Mouse (Mus musculus) heart, embryonic 16.5 days (tissue): ENCODE measurements around the gene Mfap1a. TPM values are rescaled to one million over a fixed set of nuclear protein-coding genes. Genes with fewer than 3 reads are reported as not detected.
"Not testable (repeated sequence)": the region's sequence is repeated elsewhere in the genome, so short reads cannot be mapped to it uniquely, and the experiment has no call there.

Experiments used
- ATAC-seq: fragments of 200-750 bp; cut with Nextera tagmentation; replicated peaks from 2 replicates; pipeline ENCODE4 v1.8.0; 2017; ENCODE audit warnings: moderate number of reproducible peaks; ENCODE audit not compliant: insufficient read depth, low FRiP score; ENCODE audit errors: extremely low read depth
- H3K27ac ChIP-seq: fragments of 300-500 bp; sonication (generic); 2 replicates; pipeline ENCODE4 v1.5.1; 2014; ENCODE audit warnings: mild to moderate bottlenecking, low read length, control low read depth, moderate library complexity
- H3K27me3 ChIP-seq: fragments of 300-500 bp; sonication (generic); 2 replicates; pipeline ENCODE4 v1.6.1; 2014; ENCODE audit warnings: low read length, mixed read lengths; ENCODE audit not compliant: control insufficient read depth, insufficient read depth
- H3K36me3 ChIP-seq: fragments of 300-500 bp; sonication (generic); 2 replicates; pipeline ENCODE4 v1.6.1; 2014; ENCODE audit not compliant: control insufficient read depth, insufficient read depth
- H3K4me1 ChIP-seq: fragments of 300-500 bp; sonication (generic); 2 replicates; pipeline ENCODE4 v1.6.1; 2014; ENCODE audit warnings: low read length, mixed read lengths; ENCODE audit not compliant: control insufficient read depth, insufficient read depth
- H3K4me2 ChIP-seq: fragments of 300-500 bp; sonication (generic); 2 replicates; pipeline ENCODE4 v1.6.1; 2014; ENCODE audit warnings: low read depth, mild to moderate bottlenecking, control low read depth, low read length
- H3K4me3 ChIP-seq: fragments of 300-500 bp; sonication (generic); 2 replicates; pipeline ENCODE4 v1.5.1; 2014; ENCODE audit warnings: mild to moderate bottlenecking, control low read depth, low read length
- H3K9ac ChIP-seq: fragments of 300-500 bp; sonication (generic); 2 replicates; pipeline ENCODE4 v1.6.1; 2014; ENCODE audit warnings: low read length, control low read depth
- H3K9me3 ChIP-seq: fragments of 300-500 bp; sonication (generic); replicated peaks from 2 replicates; pipeline ENCODE4 v1.6.1; 2016; ENCODE audit warnings: low read length; ENCODE audit not compliant: control insufficient read depth
- WGBS: fragments of 180-500 bp; shearing (Covaris S2); extraction: QIAGEN DNeasy Blood & Tissue Kit; methylation state at CpG from one replicate; pipeline ENCODE4 v1.1.7; 2014; 5-methylcytosine and 5-hydroxymethylcytosine counted together
- polyA plus RNA-seq: library from polyadenylated mRNA; unstranded; fragments of >200 nt; fragmentation: Nextera tagmentation; extraction: Ambion mirVana; gene quantifications from 2 replicates; pipeline ENCODE4 v1.2.1, GENCODE M21; 2015

Gene Mfap1a
- polyA plus RNA-seq, 1 experiment from 2014 or later: 25.3 TPM

DNA sequence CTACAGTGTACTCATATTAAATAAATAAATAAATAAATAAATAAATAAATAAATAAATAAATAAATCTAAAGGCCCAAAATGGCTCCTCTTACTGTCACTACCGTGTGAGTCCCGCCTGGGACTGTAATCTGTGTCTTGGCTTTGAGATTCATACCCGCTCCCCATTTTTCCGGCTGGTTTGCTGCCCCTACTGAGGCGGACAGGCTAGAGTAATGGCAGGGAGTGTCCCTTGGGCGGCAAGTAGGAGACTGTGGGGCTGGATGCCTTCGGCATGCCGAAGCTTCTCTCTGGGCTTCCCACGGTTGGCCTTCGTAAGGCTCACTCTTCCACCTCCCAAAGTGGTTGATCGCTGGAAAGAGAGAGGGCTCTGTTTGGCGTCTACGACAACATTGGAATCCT, 25.5 kb downstream of the Mfap1a start:
- WGBS: 84% methylated on average over 13 of the region's 13 CpGs
- not testable (repeated sequence) for H3K9ac ChIP-seq, ATAC-seq, H3K27ac ChIP-seq, H3K4me3 ChIP-seq, H3K9me3 ChIP-seq, H3K36me3 ChIP-seq, H3K4me2 ChIP-seq, H3K4me1 ChIP-seq, H3K27me3 ChIP-seq

DNA sequence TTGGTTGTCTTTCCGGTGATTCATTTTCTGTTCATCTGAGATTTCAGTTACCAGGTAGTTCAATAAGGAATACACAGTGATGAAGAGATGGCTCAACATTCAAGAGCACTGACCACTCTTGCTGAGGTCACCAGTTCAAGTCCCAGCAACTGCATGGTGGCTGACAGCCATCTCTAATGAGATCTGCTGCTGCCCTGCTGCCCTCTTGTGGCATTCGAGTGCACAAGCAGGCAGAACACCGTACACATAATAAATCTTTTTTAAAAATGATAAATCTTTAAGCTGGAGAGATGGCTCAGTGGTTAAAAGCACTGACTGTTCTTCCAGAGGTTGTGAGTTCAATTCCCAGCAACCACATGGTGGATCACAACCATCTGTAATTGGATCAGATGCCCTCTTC, 26.0 kb downstream of the Mfap1a start:
- H3K4me2 ChIP-seq: no peak overlapping the region
- H3K36me3 ChIP-seq: no peaks in the 10 kb centered on the region
- H3K4me3 ChIP-seq: no peak overlapping the region
- no peak overlapping the region for H3K27ac ChIP-seq
- WGBS: 51% methylated on average over 3 of the region's 3 CpGs
- no peaks in the 10 kb centered on the region for H3K9me3 ChIP-seq
- H3K9ac ChIP-seq: no peak overlapping the region
- H3K4me1 ChIP-seq: no peaks in the 10 kb centered on the region
- ATAC-seq: no peak
- no peaks in the 10 kb centered on the region for H3K27me3 ChIP-seq

DNA sequence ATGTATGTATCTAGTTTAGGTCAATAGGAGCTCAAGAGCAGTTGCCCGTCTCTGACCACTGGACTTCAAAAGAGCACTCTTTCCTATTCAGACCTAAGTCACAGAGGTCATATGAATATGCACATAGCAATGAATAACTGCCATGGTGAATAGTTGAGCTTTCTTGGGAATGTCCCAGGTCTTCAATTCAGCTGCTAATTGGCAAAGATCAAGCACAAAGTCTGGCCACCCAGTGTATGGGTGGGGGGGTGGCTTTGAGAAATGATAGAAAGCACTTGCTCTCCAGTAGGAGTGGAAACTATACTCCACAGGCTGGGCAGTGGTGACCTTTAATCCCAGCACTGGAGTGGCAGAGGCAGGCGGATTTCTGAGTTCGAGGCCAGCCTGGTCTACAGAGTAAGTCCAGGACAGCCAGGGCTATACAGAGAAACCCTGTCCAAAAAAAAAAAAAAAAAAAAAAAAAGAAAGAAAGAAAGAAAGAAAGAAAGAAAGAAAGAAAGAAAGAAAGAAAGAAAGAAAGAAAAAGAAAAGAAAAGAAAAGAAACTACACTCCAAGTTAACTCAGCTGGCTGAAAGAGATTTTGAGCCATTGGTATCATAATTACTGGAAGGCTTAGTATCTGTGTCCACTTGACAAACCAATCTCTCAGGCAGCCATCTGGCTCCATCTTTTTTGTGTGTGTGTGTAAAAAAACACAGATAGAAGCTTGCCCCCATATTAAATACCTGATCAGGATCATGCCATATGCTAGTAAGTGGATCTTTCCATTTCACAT, 28.8 kb downstream of the Mfap1a start:
- Histone ChIP-seq H3K36me3 (no peaks in the 10 kb centered on the region), H3K27me3 (no peaks in the 10 kb centered on the region), H3K27ac (no peak overlapping the region), H3K9ac (no peak overlapping the region), H3K4me1 (0 out of 2 replicates have a peak, but pooled peaks cover 2% of the 10 kb centered on the region), H3K4me2 (no peak overlapping the region), H3K9me3 (no peaks in the 10 kb centered on the region), H3K4me3 (no peak overlapping the region)
- ATAC-seq: no peak
- WGBS: 82% methylated on average over 3 of the region's 3 CpGs

DNA sequence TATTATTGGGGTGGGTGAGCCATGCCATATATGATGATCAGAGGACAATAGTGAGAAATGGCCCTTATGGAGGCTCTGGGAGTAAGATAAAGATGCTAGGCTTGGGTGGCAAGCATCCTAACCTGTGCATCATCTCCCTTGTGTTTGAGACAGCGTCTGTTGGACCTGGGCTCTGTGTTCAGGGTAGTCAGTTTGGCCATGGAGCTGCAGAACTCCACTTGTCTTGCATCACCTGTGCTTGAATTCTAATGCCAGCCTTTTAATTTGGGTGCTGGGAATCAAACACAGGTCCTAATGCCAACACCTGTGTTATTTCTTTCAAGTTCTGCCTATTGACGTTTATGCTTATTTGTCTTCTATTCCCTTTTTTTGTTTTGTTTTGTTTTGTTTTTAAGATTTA, 31.2 kb downstream of the Mfap1a start:
- not testable (repeated sequence) for ATAC-seq, H3K4me3 ChIP-seq, H3K27ac ChIP-seq, H3K4me2 ChIP-seq, H3K9me3 ChIP-seq, H3K4me1 ChIP-seq, H3K9ac ChIP-seq, H3K36me3 ChIP-seq, H3K27me3 ChIP-seq
- WGBS: 93% methylated on average over 2 of the region's 2 CpGs

DNA sequence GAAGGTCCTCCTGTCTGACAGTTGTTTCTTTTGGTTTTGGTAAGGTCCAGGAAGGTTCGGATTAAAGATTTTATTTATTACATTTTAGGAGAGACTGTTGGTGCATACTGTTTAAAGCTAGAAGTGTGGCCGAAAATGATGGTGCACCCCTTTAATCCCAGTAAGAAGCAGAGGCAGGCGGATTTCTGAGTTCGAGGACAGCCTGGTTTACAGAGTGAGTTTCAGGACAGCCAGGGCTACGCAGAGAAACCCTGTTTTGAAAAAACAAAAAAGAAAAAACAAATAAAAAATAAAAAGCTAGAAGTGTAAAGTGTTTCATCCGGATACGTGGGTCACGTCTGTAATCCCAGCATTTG, 32.3 kb downstream of the Mfap1a start:
- WGBS: 25% methylated on average over 8 of the region's 8 CpGs
- H3K27me3 ChIP-seq: no peaks in the 10 kb centered on the region
- H3K4me1 ChIP-seq: 0 out of 2 replicates have a peak, but pooled peaks cover 2% of the 10 kb centered on the region
- H3K27ac ChIP-seq: peak overlapping the region; percentile 61
- no peak for ATAC-seq
- no peaks in the 10 kb centered on the region for H3K36me3 ChIP-seq
- peak overlapping the region; percentile 75 for H3K4me2 ChIP-seq
- no peaks in the 10 kb centered on the region for H3K9me3 ChIP-seq
- peak overlapping the region; percentile 78 for H3K4me3 ChIP-seq
- H3K9ac ChIP-seq: peak overlapping the region; percentile 83

DNA sequence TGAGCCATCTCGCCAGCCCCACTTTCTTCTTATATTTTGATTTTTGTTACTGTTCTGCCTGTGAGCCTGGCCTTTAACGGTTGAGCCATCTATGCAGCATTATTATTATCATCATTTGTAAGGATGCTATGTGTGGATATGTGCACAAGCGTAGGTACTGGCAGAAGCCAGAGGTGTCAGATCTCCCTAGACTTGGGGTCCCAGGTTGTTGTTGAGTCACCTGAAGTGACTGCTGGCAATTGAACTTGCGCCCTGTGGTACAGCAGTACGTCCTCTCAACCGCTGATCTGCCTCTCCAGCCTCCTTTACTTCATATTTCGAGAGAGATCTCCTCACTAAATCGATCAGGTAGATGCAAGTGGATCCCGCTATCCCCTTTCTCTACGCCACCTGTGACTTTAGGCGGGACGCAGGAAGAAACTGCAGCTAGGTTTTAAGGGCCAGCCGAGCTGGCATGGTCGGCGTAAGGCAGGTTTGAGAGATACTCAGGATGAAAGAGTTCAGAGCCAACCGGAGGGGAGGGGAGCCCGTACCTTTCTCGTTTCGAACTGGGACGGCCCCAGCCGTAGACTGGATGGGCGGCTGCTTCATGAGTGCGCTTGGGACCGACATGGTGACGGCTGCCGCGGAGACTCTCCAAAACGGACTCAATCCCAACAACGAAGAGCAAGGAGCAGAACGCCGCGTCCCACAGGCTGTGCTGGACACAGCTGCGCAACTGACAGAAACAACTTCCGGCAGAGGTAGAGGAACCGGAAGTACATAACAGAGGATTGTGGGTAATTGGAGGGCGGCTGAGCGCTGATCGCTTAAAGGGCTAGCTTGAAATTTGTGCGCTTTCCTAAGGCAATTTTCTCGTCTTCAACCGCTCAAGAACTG, 32.9 kb downstream of the Mfap1a start, which contains the start of gene Mfap1b:
Mfap1b (minus strand) TSS at position 767 of the 879 bp plus-strand sequence.
- peak within 1 kb of the TSS; percentile 61 for H3K27ac ChIP-seq
- H3K36me3 ChIP-seq: not testable (repeated sequence)

DNA sequence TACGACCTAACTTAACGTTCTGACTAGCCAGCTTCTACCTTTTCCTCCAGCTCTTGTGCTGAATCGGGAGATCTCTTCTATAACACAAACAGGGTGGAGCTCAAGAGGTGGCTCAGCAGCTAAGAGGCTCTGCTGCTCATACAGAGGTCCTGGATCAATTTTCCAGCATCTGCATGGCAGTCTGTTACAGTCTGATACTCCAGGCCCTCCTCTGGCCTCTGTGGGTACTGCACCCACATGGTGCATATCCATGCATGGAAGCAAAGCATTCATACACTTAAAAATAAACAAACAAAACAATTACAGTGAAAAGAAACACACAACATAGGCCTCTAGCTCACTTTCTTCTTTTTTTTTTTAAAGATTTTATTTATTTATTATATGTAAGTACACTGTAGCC, 33.7 kb downstream of the Mfap1a start:
- not testable (repeated sequence) for H3K27me3 ChIP-seq, H3K4me1 ChIP-seq, H3K4me3 ChIP-seq, H3K36me3 ChIP-seq, H3K4me2 ChIP-seq, H3K9ac ChIP-seq, H3K27ac ChIP-seq, H3K9me3 ChIP-seq, ATAC-seq
- 93% methylated on average over 3 of the region's 3 CpGs for WGBS

More for the DNA sequence above, 32.9 kb downstream of the Mfap1a start, which contains the start of gene Mfap1b:
- Histone ChIP-seq H3K9ac (peak within 1 kb of the TSS; percentile 83), H3K4me2 (peak within 1 kb of the TSS; percentile 75), H3K4me3 (peak within 1 kb of the TSS; percentile 78)
- peak; percentile 92 for ATAC-seq
- 4% methylated on average over 38 of the region's 41 CpGs for WGBS
- not testable (repeated sequence) for H3K9me3 ChIP-seq, H3K4me1 ChIP-seq, H3K27me3 ChIP-seq

DNA sequence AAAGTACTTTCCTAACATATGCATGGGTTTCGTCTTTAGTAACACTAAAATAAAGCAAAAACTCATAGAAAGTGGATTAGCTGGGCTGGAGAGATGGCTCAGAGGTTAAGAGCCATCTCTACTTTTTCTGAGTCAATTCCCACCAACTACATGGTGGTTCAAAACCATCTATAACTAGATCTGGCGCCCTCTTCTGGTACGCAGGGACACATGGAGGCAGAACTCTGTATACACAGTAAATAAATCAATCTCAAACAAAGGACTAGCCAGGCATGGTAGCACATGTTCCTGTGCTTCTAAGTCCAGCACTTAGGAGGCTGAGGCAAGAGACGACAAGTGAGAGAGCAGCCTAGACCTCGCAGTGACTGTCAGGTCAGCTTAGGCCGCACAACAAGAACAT, 37.5 kb downstream of the Mfap1a start:
- H3K9me3 ChIP-seq, H3K27ac ChIP-seq, H3K36me3 ChIP-seq, H3K4me3 ChIP-seq, ATAC-seq, H3K27me3 ChIP-seq, H3K9ac ChIP-seq, H3K4me1 ChIP-seq, H3K4me2 ChIP-seq: not testable (repeated sequence)
- 100% methylated on average over 1 of the region's 6 CpGs for WGBS

DNA sequence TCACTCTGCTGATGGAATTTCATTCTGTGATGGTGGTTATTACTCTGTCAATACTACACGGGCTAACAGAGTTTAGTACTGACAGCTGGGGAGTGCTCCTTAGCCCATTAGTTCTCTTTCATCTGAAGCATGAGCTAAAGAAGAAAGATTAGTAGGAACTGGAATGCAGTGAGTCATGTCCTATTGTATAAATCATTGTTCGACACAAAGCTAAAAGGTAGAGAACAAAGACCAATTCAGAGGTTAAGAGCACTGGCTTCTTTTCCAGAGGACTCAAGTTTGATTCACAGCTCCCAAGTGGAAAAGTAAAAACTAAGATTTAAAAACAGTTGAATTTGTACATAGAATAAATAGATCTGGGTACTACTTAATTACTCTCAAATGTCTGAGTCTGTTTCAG, 46.4 kb downstream of the Mfap1a start:
- H3K4me3 ChIP-seq: no peak overlapping the region
- H3K4me2 ChIP-seq: no peak overlapping the region
- WGBS: 68% methylated on average over 2 of the region's 2 CpGs
- peaks cover 10% of the 10 kb centered on the region for H3K4me1 ChIP-seq
- H3K27me3 ChIP-seq: no peaks in the 10 kb centered on the region
- no peaks in the 10 kb centered on the region for H3K36me3 ChIP-seq
- no peak for ATAC-seq
- no peak overlapping the region for H3K9ac ChIP-seq
- H3K9me3 ChIP-seq: no peaks in the 10 kb centered on the region
- no peak overlapping the region for H3K27ac ChIP-seq
